ENCODE assay signal across 8 mouse cellular contexts in the genomic region with DNA sequence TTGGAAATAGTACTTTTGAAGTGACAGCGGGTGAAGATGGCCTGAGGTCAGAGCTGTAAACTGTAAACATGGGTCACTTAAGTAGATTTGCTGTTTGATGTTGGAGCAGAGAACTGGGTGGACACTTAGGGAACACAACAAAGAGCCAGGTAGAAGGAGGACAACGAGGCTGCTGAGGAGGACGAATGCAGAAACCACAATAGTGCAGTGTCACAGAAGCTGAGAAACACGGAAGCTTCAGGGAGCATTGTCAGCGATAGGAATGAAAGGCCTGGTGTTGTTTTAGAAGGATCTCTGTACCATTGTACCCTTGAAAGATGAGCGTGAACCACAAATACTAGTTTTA. TPM values are rescaled to one million over a fixed set of nuclear protein-coding genes. Genes with fewer than 3 reads are reported as not detected.
DNase-seq lines count a peak whose midpoint lies in the region; ATAC-seq lines count a peak whose summit lies in the region.

No protein-coding gene starts in this region.

- no peaks in the 10 kb centered on the region for H3K9me3 ChIP-seq in kidney, embryonic 15.5 days (replicated peaks)
- no peaks in the 10 kb centered on the region for H3K9me3 ChIP-seq in hindbrain, embryonic 12.5 days (replicated peaks)
- no peaks in the 10 kb centered on the region for H3K9me3 ChIP-seq in midbrain, embryonic 11.5 days (ENCODE audit: control insufficient read depth, low read length)

- no peak for DNase-seq in kidney, postnatal 4 days
- no peak for DNase-seq in midbrain, embryonic 11.5 days (ENCODE audit: low spot score, missing footprints)
- DNase-seq in cerebellum, adult 11-12 months, result no peak
- no peak for DNase-seq in kidney, adult 8-10 months
- DNase-seq in layer of hippocampus, postnatal 14 days (ENCODE audit: low spot score in 2 of 2), result no peak

- peak overlapping the region; percentile 65 for H3K4me2 ChIP-seq in kidney, embryonic 15.5 days
- peak overlapping the region; percentile 86 for H3K4me2 ChIP-seq in hindbrain, embryonic 12.5 days (replicated peaks)
- peak overlapping the region; percentile 71 for H3K4me2 ChIP-seq in midbrain, embryonic 11.5 days

- WGBS in kidney, embryonic 15.5 days, result 18% methylated on average over 6 of the region's 6 CpGs
- 36% methylated on average over 6 of the region's 6 CpGs for WGBS in hindbrain, embryonic 12.5 days
- 37% methylated on average over 6 of the region's 6 CpGs for WGBS in midbrain, embryonic 11.5 days

- H3K36me3 ChIP-seq in kidney, embryonic 15.5 days, result peaks cover 9% of the 10 kb centered on the region; the same call in 1 of the 2 replicates
- peaks cover 7% of the 10 kb centered on the region; the same call in 1 of the 2 replicates for H3K36me3 ChIP-seq in hindbrain, embryonic 12.5 days
- no peaks in the 10 kb centered on the region for H3K36me3 ChIP-seq in midbrain, embryonic 11.5 days (ENCODE audit: control insufficient read depth, insufficient read depth, low read length)

- H3K4me3 ChIP-seq in kidney, embryonic 15.5 days (replicated peaks), result peak overlapping the region; percentile 99
- peak overlapping the region; percentile 72 for H3K4me3 ChIP-seq in brown adipose tissue, adult 24 weeks (ENCODE audit: insufficient read depth, low read depth, low read length)
- peak overlapping the region; percentile 91 for H3K4me3 ChIP-seq in hindbrain, embryonic 12.5 days
- peak overlapping the region; percentile 79 for H3K4me3 ChIP-seq in midbrain, embryonic 11.5 days (ENCODE audit: low read depth, low read length)

- no peak for ATAC-seq in kidney, embryonic 15.5 days (replicated peaks; ENCODE audit: low FRiP score)
- ATAC-seq in hindbrain, embryonic 12.5 days (ENCODE audit: low FRiP score), result no peak
- no peak for ATAC-seq in midbrain, embryonic 11.5 days (ENCODE audit: low FRiP score)

- peak overlapping the region; percentile 92 for H3K9ac ChIP-seq in kidney, embryonic 15.5 days
- peak overlapping the region; percentile 88 for H3K9ac ChIP-seq in hindbrain, embryonic 12.5 days
- peak overlapping the region; percentile 95 for H3K9ac ChIP-seq in midbrain, embryonic 11.5 days (ENCODE audit: low read length)

- no peaks in the 10 kb centered on the region for H3K27me3 ChIP-seq in kidney, embryonic 15.5 days
- no peaks in the 10 kb centered on the region for H3K27me3 ChIP-seq in hindbrain, embryonic 12.5 days
- H3K27me3 ChIP-seq in midbrain, embryonic 11.5 days (ENCODE audit: control insufficient read depth, insufficient read depth, low read length), result no peaks in the 10 kb centered on the region

- peak overlapping the region; percentile 98 for H3K27ac ChIP-seq in kidney, embryonic 15.5 days
- peak overlapping the region; percentile 45 for H3K27ac ChIP-seq in brown adipose tissue, adult 24 weeks (replicated peaks; ENCODE audit: low read depth, low read length)
- H3K27ac ChIP-seq in hindbrain, embryonic 12.5 days, result peak overlapping the region; percentile 95; the same call in 1 of the 2 replicates
- H3K27ac ChIP-seq in midbrain, embryonic 11.5 days (ENCODE audit: low read depth, low read length), result no peak overlapping the region

- H3K4me1 ChIP-seq in kidney, embryonic 15.5 days, result peaks cover 29% of the 10 kb centered on the region
- peaks cover 2% of the 10 kb centered on the region; the same call in 1 of the 2 replicates for H3K4me1 ChIP-seq in brown adipose tissue, adult 24 weeks (ENCODE audit: control insufficient read depth, insufficient read depth, insufficient read length, low read length)
- peaks cover 19% of the 10 kb centered on the region for H3K4me1 ChIP-seq in hindbrain, embryonic 12.5 days
- peaks cover 7% of the 10 kb centered on the region for H3K4me1 ChIP-seq in midbrain, embryonic 11.5 days (ENCODE audit: control insufficient read depth, insufficient read depth, low read length)

RNA-seq across cellular contexts. Expression of a gene that starts 1.1 kb away (rescaled TPM):
- 63.3 and 63.5 TPM in 2 replicates for polyA plus RNA-seq in kidney, embryonic 15.5 days (2015; fragmentation: Nextera tagmentation; extraction: Ambion mirVana)
- 18.9 and 19.6 TPM in 2 replicates for polyA plus RNA-seq in brown adipose tissue, adult 24 weeks (2012; ENCODE audit: insufficient read depth, insufficient read length, missing spikeins)
- polyA plus RNA-seq in hindbrain, embryonic 12.5 days (2016; fragmentation: Nextera tagmentation; extraction: Ambion mirVana), result 77.5 and 80.0 TPM in 2 replicates
- 75.2 and 76.2 TPM in 2 replicates for polyA plus RNA-seq in midbrain, embryonic 11.5 days (2014; fragmentation: Nextera tagmentation; extraction: Ambion mirVana)
- total RNA-seq in layer of hippocampus, postnatal 14 days (2021), result 10 to 100 TPM; 60.5 to 67.4 TPM

RNA-seq across cellular contexts. Expression of a gene that starts 58.0 kb away (rescaled TPM):
- polyA plus RNA-seq in kidney, embryonic 15.5 days (2015; fragmentation: Nextera tagmentation; extraction: Ambion mirVana), result 283 and 284 TPM in 2 replicates
- polyA plus RNA-seq in brown adipose tissue, adult 24 weeks (2012; ENCODE audit: insufficient read depth, insufficient read length, missing spikeins), result 27.9 and 46.4 TPM in 2 replicates
- 286 and 304 TPM in 2 replicates for polyA plus RNA-seq in hindbrain, embryonic 12.5 days (2016; fragmentation: Nextera tagmentation; extraction: Ambion mirVana)
- polyA plus RNA-seq in midbrain, embryonic 11.5 days (2014; fragmentation: Nextera tagmentation; extraction: Ambion mirVana), result 262 and 278 TPM in 2 replicates
- 100 to 1,000 TPM; 118 to 121 TPM for total RNA-seq in layer of hippocampus, postnatal 14 days (2021)
